Mouse (Mus musculus): Measurements from ENCODE around the gene Map3k20. TPM values are rescaled to one million over a fixed set of nuclear protein-coding genes. Genes with fewer than 3 reads are reported as not detected.

Gene Map3k20
- total RNA-seq, 2 experiments from 2014 or later: 11.7 to 11.8 TPM

DNA sequence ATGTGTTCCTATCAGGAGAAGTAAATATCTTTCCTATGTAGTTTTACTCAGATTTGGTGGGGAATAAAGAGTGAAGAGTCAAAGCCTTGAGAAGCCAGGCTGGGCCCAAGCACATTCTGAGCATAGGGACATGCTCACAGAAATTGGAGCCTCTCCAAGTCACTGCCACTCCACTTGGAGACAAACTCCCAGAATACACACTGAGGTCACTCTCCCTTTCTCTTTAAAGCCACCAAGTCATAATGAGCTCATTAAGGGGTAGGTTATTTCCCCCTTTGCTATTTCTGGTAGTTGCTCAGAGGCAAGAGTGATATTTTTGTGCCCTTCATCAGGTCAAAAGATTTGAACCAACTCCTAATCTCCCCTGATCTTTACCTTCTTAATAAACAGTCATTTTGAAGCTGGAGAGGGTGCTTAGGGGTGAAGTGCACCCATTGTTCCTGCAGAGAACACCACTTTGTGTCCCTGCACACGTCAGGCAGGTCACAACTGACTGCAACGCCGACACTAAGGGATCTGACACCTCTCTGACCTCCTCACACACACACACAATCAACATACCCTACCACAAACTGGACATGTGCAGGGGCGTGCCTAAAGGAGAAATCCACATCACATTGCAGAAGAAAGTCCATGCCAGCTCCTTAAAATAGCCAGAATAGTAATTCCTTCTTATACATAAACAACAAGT, 15.6 kb upstream of the Map3k20 start:
- intact Hi-C loops (cut with DNase I): no loop called here
- DNase-seq (ENCODE audit: low spot score in 2 of 2): no peak

DNA sequence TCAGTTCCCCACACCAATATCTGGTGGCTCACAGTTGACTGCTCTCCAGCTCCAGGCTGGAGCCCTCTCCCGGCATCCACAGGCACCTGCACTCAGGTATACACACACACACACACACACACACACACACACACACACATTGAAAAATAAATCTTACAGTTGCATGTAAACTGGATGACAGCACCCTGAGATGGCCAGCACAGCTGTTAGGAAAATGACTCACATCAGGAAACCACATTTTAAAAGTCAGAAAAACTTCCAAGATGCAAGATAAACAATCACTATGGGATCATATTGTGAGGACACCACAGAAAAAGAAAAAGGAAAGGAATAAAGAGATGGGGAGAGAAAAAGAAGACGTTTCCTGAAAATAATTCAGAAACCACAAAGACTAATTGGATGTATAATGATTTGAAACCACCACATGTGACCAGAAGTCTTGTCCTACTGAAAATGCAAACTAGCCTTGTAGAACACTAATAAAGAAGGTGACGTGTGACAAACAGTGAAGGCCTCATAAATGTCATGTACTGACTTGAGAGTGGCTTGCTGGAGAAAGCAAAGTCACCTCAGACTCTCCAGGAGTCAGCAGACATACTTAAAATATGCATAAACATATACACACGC, 7.1 kb upstream of the Map3k20 start:
- no peak for DNase-seq (ENCODE audit: low spot score in 2 of 2)
- intact Hi-C loops (cut with DNase I): no loop called here

DNA sequence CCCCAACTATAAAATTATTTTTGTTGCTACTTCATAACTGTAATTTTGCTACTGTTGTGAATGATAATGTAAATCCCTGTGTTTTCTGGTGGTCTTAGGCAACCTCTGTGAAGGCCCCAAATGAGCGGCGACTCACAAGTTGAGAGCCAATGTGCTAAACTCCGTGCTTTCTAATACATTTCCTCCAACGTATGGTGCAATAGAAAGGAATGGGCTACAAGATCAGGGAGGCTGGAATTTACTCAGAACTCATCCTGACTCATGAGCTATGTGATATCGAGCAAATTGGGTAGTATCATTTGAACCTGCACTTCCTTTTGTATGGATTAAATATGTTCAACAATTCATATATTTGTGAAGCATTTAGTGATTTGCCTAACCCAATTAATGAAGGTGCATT, 4.9 kb upstream of the Map3k20 start:
- intact Hi-C loops (cut with DNase I): no loop called here
- no peak for DNase-seq (ENCODE audit: low spot score in 2 of 2)

DNA sequence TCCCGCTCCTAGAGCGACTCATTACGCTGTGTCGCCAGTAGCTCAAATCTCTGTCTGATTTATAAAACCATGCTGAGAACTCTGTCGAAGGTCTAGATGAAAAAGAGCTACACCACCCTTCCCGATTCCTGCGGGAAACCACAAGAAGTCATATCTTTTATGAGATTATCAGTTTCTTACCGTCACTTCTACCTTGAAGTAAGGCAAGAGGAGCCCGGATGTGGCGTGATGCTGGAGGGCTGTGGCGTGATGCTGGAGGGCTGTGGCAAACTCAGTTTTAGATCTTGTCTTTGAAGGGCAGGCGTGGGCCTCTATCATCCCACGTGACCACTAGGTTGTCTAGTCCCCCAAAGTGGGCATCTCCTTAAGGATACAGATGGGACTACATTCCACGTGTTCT, 3.5 kb upstream of the Map3k20 start:
- intact Hi-C loops (cut with DNase I): no loop called here
- no peak for DNase-seq (ENCODE audit: low spot score in 2 of 2)

DNA sequence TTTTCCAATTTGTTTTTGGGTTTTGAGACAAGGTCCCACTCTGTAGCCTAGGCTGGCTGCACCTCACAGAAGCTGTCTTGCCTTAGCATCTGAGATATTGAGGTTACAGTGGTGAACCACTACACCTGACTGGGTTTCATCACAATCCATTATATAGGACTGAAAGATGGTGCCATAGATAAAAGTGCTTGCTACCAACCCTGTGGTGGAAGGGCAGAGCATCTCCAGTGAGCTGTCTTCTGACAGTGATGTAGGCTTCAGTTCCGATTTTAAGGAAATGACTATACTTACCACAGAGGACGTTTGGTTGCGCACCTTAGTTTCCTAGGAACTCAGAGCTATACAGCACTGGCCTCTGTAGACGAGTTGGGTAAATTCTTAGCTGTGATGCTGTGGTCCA, 2.7 kb upstream of the Map3k20 start:
- no peak for DNase-seq (ENCODE audit: low spot score in 2 of 2)
- intact Hi-C loops (cut with DNase I): no loop called here

DNA sequence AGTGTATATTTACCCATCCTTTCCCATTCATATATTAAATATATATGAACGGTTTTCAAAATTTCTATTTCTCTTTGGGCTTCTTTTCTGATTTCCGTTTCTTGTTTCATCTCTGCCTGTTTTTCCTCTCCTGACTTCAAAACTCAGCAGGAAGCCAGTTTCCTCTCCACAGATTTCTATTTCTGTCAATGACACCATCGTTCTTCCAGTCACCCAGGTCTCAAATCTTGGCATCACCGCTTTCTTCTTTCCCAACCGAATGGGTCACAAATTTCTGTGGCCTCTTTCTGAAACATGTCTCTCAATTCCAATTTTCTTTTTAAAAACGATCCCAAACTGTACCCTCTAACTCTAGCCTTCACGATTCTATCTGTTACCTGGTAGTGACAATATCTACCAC, 748 bp upstream of the Map3k20 start:
- intact Hi-C loops (cut with DNase I): no loop called here
- DNase-seq (ENCODE audit: low spot score in 2 of 2): no peak

DNA sequence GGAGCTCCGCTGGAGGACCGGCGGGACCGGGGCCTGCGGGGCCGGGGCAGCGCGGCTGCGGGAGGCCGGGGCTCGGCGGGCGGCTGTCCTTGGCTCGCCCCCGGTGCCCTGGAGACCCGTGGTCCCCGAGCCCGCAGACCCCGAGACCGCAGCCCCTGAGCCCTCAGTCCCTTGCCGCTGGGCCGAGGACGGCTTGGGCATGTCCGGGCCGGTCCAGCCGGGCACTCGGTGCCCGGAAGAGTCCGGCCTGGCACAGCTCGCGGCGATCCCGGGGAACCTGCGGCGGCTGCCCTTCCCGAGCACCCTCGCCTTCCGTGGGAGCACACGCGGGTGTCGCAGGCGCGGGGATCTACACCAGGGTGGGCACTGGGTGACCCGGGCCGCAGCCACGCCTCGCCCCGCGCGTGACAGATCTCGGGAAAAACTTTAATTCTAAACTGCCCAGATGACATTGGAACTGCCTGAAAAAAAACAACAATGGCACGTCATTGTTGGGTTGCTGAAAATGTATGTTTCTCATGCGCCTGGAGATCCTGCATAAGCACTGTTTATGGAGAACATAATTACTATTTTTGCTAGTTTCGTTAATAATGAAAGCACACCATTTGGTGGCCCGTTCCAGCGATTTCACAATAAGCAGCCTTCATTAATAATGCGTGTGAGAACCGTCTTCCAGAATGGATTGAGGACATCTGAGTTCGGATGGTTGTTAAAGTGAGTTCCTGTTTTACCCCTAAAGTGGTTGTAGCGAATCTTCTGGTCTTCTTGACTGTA, 638 bp downstream of the Map3k20 start:
- no peak for DNase-seq (ENCODE audit: low spot score in 2 of 2)
- intact Hi-C loops (cut with DNase I): no loop called here

DNA sequence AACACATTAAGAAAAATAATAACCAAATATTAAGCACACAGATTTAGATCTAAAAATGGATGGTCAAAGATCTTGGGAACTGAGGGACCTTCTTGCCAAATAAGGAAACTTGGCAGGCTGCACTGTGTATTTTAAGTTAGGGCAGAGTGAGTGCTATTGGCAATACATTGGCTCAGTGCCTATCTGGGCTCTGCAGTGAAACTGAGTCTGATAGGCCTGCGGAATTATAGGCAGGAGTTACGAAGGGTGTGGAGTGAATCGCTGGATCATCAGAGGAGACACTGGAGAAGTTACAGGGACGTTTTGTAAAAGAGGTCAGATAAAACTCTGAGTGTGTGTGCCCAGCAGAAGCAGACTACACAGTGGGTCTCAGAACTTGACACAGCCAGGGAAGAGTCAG, 1.7 kb downstream of the Map3k20 start:
- no peak for DNase-seq (ENCODE audit: low spot score in 2 of 2)
- intact Hi-C loops (cut with DNase I): no loop called here

DNA sequence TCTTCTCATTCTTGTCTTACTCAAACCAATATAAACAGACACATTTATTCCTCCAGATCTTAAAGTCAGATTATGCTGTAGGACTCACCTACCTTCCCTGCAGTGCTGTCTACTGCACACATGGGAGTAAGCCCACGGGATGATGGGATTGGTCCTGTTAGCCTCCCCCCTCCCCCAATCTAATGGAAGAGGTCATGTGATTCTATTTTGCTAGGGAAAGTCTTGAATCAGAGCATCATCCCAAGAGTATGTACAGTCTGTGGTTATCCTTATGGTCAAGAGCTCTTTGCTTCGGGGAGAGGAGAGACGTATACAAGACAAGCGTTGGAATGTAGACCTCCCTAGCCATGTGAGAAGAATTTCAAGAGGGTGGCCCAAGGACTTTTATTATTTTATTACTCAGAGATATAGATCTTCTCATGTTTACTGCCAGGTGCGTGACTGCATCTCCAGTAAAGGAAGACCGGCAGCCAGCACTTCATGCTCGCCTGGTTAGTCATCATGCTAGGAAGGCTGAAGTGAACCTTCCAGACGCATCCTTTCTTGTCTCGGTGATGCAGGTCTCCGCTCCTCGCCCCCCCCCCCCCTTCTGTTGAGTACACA, 3.6 kb downstream of the Map3k20 start:
- intact Hi-C loops (cut with DNase I): no loop called here
- DNase-seq (ENCODE audit: low spot score in 2 of 2): no peak

DNA sequence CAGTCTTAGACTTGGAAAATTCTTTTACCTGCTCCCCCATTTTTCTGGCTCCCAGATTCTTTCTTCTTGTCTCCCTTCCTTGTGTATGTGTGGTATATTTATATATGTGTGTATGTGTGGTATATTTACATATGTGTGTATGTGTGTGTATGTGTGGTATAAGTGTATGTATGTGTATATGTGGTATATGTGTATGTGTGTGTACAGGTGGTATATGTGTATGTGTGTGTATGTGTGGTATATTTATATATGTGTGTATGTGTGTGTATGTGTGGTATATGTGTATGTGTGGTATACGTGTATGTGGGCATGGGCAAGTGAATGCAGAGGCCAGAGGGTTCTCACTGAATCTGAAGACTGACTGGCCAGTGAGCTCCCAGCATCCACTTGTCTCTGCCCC, 5.7 kb downstream of the Map3k20 start:
- DNase-seq (ENCODE audit: low spot score in 2 of 2): no peak
- intact Hi-C loops (cut with DNase I): no loop called here

DNA sequence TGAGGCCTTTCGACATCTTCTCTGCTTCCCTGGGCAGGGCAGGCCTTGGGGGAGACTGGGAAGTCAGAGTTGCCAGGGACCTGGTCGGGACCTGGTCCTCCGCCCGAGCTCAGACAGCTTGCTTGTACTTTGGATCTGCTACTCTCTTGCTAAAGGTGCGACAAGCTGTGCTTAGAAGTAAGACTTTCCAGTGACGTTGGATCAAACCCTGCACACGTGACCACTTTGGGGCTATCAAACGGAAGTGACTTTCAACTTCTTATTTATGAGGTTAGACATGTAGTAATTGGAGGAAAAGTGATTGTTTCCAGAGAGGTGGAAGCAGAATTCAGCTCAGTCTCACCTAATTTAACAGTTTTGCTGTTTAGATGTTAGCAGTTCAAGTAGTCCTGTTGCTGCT, 7.1 kb downstream of the Map3k20 start:
- no peak for DNase-seq (ENCODE audit: low spot score in 2 of 2)
- intact Hi-C loops (cut with DNase I): no loop called here

DNA sequence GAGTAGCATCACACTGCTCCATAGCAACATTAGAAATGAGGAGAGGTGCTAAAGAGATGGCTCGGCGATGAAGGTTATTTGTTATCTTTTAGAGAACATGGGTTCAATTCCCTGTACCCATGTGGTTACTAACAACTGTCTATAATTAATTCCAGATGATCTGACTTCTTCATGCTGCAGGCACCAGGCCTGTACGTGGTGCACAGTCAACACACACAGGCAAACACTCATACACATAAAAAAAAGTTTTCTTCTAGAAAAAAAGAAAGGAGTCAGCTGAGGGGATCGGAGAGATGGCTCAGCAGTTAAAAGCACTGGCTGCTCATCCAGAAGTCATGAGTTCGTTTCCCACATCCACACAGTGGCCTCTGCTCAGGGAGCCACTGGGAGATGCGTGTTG, 9.6 kb downstream of the Map3k20 start:
- intact Hi-C loops (cut with DNase I): no loop called here
- no peak for DNase-seq (ENCODE audit: low spot score in 2 of 2)

DNA sequence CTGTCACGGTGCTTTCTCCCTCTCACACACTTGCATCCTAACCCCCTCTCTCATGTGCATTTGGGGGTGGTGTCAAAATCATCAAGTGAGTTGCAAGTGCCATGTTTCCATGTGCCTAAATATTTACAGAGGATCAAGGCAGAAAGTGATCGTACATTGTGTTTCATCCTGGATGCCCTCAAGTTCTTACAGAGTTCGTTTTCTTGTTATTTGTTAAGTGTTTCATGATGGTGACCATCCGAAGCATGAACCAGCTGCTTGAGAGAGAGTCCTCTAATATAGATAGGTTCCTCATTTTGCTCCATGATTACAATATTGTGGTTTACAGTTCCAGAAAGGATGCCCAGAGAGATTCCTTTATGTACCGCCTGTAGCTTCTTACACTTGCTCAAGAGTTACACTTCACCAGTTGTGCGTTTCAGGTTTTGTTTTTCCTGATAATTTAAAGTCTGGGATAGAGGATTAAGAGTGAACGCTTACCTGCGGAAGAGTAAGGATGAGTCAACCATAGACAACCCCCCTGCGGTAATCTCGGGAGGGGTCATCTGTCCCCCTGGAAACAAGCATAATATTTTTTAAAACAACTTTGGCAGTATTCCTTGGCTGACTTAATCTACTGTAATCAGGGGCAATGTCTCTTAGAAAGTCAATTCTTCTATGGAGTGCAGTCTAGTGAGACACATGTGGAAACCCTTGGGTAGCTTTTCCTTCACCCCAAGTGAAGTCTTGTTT, 11.7 kb downstream of the Map3k20 start:
- intact Hi-C loops (cut with DNase I): loop anchor here (2.0 kb wide), 1 partner anchor 94 kb away; no protein-coding TSS in a partner anchor

DNA sequence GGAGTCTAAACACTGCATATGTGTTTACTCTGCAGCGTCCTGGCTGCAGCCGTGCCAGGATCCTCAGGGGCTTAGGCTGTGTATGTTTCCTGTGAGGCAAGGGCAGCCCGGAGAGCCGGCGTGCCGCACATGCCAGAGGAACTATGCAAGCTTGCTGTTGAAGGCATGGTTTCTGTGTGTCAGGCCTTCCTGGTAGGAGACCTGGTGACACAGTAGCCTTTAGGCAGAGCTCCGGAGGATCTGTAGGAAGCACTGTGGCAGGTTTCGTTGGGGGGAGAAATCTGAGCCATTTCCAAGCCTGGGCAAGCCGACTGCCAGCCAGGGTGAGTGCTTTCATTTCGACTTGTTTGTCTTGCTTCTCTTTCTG, 12.3 kb downstream of the Map3k20 start:
- DNase-seq (ENCODE audit: low spot score in 2 of 2): no peak
- intact Hi-C loops (cut with DNase I): loop anchor here (2.0 kb wide), 1 partner anchor 93 kb away; no protein-coding TSS in a partner anchor

More for the DNA sequence above, 11.7 kb downstream of the Map3k20 start:
- no peak for DNase-seq (ENCODE audit: low spot score in 2 of 2)

DNA sequence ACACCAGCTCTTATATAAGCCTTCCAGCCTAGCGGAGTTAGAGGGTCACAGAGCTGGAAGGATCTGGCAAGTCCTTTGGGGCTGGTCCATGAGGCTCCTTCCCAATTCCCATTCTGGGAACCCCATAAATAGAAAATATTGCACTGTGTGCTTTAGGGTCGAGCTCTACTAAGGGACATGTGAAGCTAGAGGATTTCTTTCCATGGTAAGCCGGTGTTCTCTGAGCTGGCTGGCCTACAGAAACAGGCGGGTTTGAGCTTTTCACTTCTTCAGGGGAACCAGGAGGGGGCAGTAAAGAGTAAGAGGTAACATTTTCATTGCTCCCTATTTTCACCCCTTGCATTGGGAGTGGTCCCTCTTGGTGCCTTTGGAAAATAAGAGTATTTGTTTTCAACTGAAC, 13.0 kb downstream of the Map3k20 start:
- intact Hi-C loops (cut with DNase I): no loop called here
- no peak for DNase-seq (ENCODE audit: low spot score in 2 of 2)

DNA sequence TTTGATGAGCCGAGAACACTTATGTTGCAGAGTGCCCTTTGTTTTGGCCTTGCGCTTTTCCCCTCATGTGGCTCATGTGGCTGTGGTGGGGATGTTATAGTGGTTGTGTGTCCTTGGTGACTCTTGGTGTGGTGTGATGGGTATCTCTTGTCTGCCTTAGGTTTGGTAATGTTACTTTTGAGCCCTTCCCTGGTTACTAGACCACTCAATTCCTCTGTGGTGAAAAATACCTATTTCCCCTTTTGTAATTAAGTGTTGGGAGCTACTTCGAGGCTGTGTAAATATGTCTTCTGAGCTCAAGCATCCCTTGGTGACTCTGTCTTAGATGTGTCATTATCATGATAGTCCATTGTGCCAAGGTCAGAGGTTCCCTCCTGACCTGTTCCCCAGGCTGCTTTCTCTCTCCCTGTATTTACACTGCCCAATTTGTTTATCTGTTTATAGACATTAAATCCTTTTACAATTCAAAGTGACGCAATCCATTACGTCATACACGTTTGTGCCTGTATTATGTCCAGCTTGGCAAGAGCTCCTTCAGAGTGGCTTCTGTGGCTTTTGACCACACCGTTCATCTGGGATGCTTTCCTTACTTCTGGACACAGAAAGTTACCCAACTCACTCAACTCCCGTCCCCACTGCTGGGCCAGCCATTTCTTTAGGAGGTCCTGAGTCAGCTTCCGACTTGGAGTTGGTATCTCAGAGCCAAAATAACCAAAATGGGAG, 15.9 kb downstream of the Map3k20 start:
- intact Hi-C loops (cut with DNase I): no loop called here
- no peak for DNase-seq (ENCODE audit: low spot score in 2 of 2)

DNA sequence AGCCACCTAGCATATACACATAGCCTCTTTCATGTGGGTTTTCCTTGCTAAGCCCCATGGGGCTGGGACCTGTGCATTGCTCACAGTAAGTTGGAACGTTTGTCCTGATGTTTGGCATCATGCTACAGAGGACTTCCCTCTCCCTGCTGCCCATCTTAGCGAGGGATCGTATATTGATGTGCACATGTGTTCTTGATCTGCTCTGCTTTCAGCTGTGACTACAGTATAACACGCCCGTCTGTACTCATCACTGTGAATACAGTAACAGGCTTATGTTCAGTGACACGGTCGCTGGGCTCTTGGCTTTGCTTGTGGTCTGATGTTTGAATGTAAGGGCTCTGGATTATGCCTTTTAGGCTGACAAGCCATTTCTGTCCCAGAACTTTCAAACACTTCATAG, 20.3 kb downstream of the Map3k20 start:
- intact Hi-C loops (cut with DNase I): no loop called here
- no peak for DNase-seq (ENCODE audit: low spot score in 2 of 2)

DNA sequence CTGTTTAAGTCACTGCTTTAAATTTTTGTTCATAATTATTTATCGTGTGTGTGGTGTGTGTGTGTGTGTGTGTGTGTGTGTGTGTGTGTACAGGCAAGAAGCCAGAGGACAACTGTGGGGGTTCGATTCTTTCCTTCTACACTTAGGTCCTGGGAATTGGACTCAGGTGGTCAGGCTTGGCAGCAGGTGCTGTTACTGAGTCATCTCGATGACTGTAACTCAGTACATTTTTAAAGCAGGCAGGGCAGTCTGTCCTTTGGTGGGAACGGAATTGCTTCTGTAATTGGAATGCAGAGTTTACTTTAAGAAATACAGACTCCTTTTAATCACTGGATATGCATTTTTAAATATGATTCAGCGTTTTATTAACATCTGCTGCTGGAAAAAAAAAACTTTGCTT, 22.9 kb downstream of the Map3k20 start:
- intact Hi-C loops (cut with DNase I): no loop called here
- no peak for DNase-seq (ENCODE audit: low spot score in 2 of 2)

DNA sequence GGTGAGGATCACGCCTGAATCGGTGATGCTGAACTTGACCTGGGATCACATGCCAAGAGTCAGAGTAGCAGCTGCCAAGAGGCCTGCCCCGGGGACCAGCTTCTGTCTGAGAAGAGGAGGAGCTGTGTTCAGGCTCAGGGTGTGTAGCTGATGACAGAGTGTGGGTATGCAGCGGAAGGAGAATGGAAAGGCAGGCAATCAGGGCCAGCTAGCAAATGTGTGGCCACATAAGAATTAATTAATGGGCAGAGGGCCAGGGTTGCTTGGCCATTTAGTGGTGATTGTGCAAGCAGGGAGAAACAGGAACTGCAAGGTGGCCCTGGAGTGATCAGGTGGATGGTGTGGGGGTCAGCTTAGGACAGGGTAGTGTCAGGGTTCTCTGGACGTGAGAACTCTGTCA, 23.5 kb downstream of the Map3k20 start:
- intact Hi-C loops (cut with DNase I): no loop called here

More for the DNA sequence above, 23.5 kb downstream of the Map3k20 start:
- DNase-seq (ENCODE audit: low spot score in 2 of 2): no peak
